Mouse (Mus musculus) CH12.LX (cell line): ENCODE data around the gene Tnfrsf11a. TPM values are rescaled to one million over a fixed set of nuclear protein-coding genes. Genes with fewer than 3 reads are reported as not detected.

Experiments used
- DNase-seq: peaks from one replicate; pipeline ENCODE4 v3.0.0-alpha.2; 2013; ENCODE audit errors: extremely low read depth
- H3K27ac ChIP-seq: 2 replicates; pipeline ENCODE4 v1.5.1; 2012; ENCODE audit warnings: low read depth, mild to moderate bottlenecking, control low read depth, moderate library complexity; ENCODE audit not compliant: insufficient read depth
- H3K27me3 ChIP-seq: replicated peaks from 2 replicates; pipeline ENCODE3; 2012; ENCODE audit warnings: inconsistent platforms
- H3K36me3 ChIP-seq, 2 experiments: replicated peaks in 1 of 2; 2 replicates each; pipeline versions ENCODE3 to v1.6.1; 2012; ENCODE audit warnings: inconsistent platforms in 1 of 2, low read length in 1 of 2, mild to moderate bottlenecking in 1 of 2, mixed read lengths in 1 of 2, moderate library complexity in 1 of 2; ENCODE audit not compliant: control insufficient read depth in 1 of 2, insufficient read depth in 1 of 2
- H3K4me1 ChIP-seq, 2 experiments: 2 replicates each; pipeline ENCODE4 v1.6.1; 2012; ENCODE audit warnings: inconsistent platforms in 1 of 2, moderate library complexity in 1 of 2; ENCODE audit not compliant: insufficient read depth in 2 of 2, control insufficient read depth in 1 of 2
- H3K4me2 ChIP-seq: 2 replicates; pipeline ENCODE4 v1.6.1; 2012; ENCODE audit warnings: low read depth, mild to moderate bottlenecking, control low read depth; ENCODE audit not compliant: poor library complexity, insufficient read depth, severe bottlenecking
- H3K4me3 ChIP-seq, 3 experiments: fragments of 150-350 bp in 1 of 3; sonication (generic) in 1 of 3; replicated peaks in 1 of 3; 2 replicates each; pipeline versions ENCODE3 to v1.5.1; 2011 to 2012; ENCODE audit warnings: low read depth in 2 of 3, low read length in 2 of 3, mild to moderate bottlenecking in 2 of 3, moderate library complexity in 2 of 3, control low read depth in 1 of 3, improper control_type of control experiment in 1 of 3, inconsistent platforms in 1 of 3, mixed read lengths in 1 of 3; ENCODE audit not compliant: poor library complexity in 1 of 3
- H3K79me2 ChIP-seq: replicated peaks from 2 replicates; pipeline ENCODE4 v1.6.1; 2012; ENCODE audit warnings: mild to moderate bottlenecking, moderate library complexity; ENCODE audit not compliant: control insufficient read depth, poor library complexity, insufficient read depth, severe bottlenecking; ENCODE audit errors: extremely low read depth
- H3K9ac ChIP-seq: 2 replicates; pipeline ENCODE4 v1.6.1; 2012; ENCODE audit warnings: low read depth, mild to moderate bottlenecking, control low read depth, moderate library complexity; ENCODE audit not compliant: insufficient read depth
- H3K9me3 ChIP-seq: replicated peaks from 2 replicates; pipeline ENCODE3; 2012; ENCODE audit warnings: low read length, inconsistent platforms, mixed read lengths
- BHLHE40 ChIP-seq: IDR thresholded peaks from 2 replicates; pipeline ENCODE4 v1.6.1; 2011; ENCODE audit warnings: mild to moderate bottlenecking, low read depth, low read length, improper control_type of control experiment
- CHD1 ChIP-seq: IDR thresholded peaks from 2 replicates; pipeline ENCODE4 v1.6.1; 2012; ENCODE audit warnings: low read depth, low read length, improper control_type of control experiment, inconsistent platforms
- E2F4 ChIP-seq: IDR thresholded peaks from 2 replicates; pipeline ENCODE4 v1.6.1; 2011; ENCODE audit warnings: low read depth, low read length, improper control_type of control experiment; ENCODE audit not compliant: insufficient replicate concordance
- EP300 ChIP-seq: IDR thresholded peaks from 2 replicates; pipeline ENCODE4 v1.6.1; 2011; ENCODE audit warnings: low read length, improper control_type of control experiment
- MAX ChIP-seq: IDR thresholded peaks from 2 replicates; pipeline ENCODE4 v1.6.1; 2011; ENCODE audit warnings: low read length, improper control_type of control experiment
- MAZ ChIP-seq: IDR thresholded peaks from 2 replicates; pipeline ENCODE4 v1.6.1; 2012; ENCODE audit warnings: low read depth, mild to moderate bottlenecking, inconsistent platforms, low read length, improper control_type of control experiment, moderate library complexity
- MYC ChIP-seq: IDR thresholded peaks from 2 replicates; pipeline ENCODE4 v1.6.1; 2011; ENCODE audit warnings: low read depth, mild to moderate bottlenecking, improper control_type of control experiment, low read length
- NRF1 ChIP-seq: IDR thresholded peaks from 2 replicates; pipeline ENCODE4 v1.6.1; 2014; ENCODE audit warnings: low read depth, mild to moderate bottlenecking, inconsistent platforms, low read length, improper control_type of control experiment, moderate library complexity
- POLR2AphosphoS2 ChIP-seq: IDR thresholded peaks from 2 replicates; pipeline ENCODE4 v1.6.1; 2011; ENCODE audit warnings: low read depth, low read length, improper control_type of control experiment
- RCOR1 ChIP-seq: conservative IDR thresholded peaks from 2 replicates; pipeline ENCODE4 v1.6.1; 2012; ENCODE audit warnings: low read depth, mild to moderate bottlenecking, inconsistent platforms, low read length, improper control_type of control experiment
- SIN3A ChIP-seq: IDR thresholded peaks from 2 replicates; pipeline ENCODE4 v1.6.1; 2012; ENCODE audit warnings: low read length, improper control_type of control experiment, inconsistent platforms
- TBP ChIP-seq: conservative IDR thresholded peaks from 2 replicates; pipeline ENCODE4 v1.6.1; 2011; ENCODE audit warnings: low read depth, low read length, improper control_type of control experiment
- TCF12 ChIP-seq: IDR thresholded peaks from 2 replicates; pipeline ENCODE4 v1.6.1; 2014; ENCODE audit warnings: low read depth, mild to moderate bottlenecking, inconsistent platforms, low read length, improper control_type of control experiment
- UBTF ChIP-seq: IDR thresholded peaks from 2 replicates; pipeline ENCODE4 v1.6.1; 2012; ENCODE audit warnings: low read depth, mild to moderate bottlenecking, inconsistent platforms, low read length, improper control_type of control experiment, moderate library complexity
- USF1 ChIP-seq: IDR thresholded peaks from 2 replicates; pipeline ENCODE4 v1.6.1; 2014; ENCODE audit warnings: low read depth, mild to moderate bottlenecking, inconsistent platforms, low read length, improper control_type of control experiment
- USF2 ChIP-seq: conservative IDR thresholded peaks from 2 replicates; pipeline ENCODE4 v1.6.1; 2011; ENCODE audit warnings: low read depth, low read length, improper control_type of control experiment
- ZKSCAN1 ChIP-seq: IDR thresholded peaks from 2 replicates; pipeline ENCODE4 v1.6.1; 2012; ENCODE audit warnings: low read depth, inconsistent platforms, low read length, improper control_type of control experiment, borderline replicate concordance
- dilution Hi-C: fragments of 300-500 bp; cut with MboI; formaldehyde crosslinking; loops from 2 replicates; pipeline ENCODE4 v1.14.3; 2020; ENCODE audit warnings: low sequenced_read_pairs; ENCODE audit not compliant: extremely low pct_unique_long_range_greater_than_20kb, extremely low pct_ligation_motif_present
- in situ Hi-C: fragments of 300-500 bp; cut with MboI; formaldehyde crosslinking; loops from 3 replicates; pipeline ENCODE4 v1.14.3; 2019; ENCODE audit warnings: low sequenced_read_pairs, low pct_ligation_motif_present, low pct_unique_long_range_greater_than_20kb, mixed read lengths
- polyA plus RNA-seq: library from polyadenylated mRNA; unstranded; fragments of >175 nt; gene quantifications from 2 replicates; pipeline ENCODE4 v1.2.1, GENCODE M21; 2012; ENCODE audit warnings: low read depth; ENCODE audit not compliant: insufficient read length
- total RNA-seq, 2 experiments: library from RNA; depleted of rRNA; stranded (reverse); fragments of 300-350 nt in 1 of 2; fragments of >200 nt in 1 of 2; gene quantifications; 2 replicates each; pipeline ENCODE4 v1.2.3; 2012 to 2014

Tnfrsf11a gene
- total and polyA plus RNA-seq, 3 experiments = 0.20 to 2.5 (median 0.28) TPM

DNA sequence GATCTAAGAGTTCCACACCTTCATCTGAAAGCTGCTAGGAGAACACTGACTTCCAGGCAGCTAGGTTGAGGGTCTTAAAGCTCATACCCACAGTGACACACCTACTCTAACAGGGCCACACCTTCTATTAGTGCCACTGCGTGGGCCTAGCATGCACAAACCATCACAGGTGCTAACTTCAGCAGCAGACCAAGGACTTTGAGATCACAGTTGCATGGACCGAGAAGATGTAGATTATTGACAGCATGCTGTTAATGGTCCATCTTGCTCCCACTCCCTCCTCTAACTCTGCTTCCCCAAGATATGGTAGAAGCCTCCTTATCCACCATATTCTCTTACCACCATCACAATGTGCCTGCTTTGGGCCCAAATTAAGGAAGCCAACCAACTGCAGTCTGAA lies 79.2 kb downstream of the Tnfrsf11a start:
- TF ChIP-seq USF1 = no peak
- no peak for TF ChIP-seq MYC
- TF ChIP-seq MAZ = no peak
- TF ChIP-seq BHLHE40 = no peak
- no peak for TF ChIP-seq TCF12
- TF ChIP-seq RCOR1 = no peak
- TF ChIP-seq E2F4 = no peak
- no peak for TF ChIP-seq TBP
- no peak for TF ChIP-seq SIN3A
- TF ChIP-seq NRF1 = no peak
- H3K27ac ChIP-seq = no peak overlapping the region
- H3K4me3 ChIP-seq = no peak overlapping the region
- no peaks in the 10 kb centered on the region for H3K79me2 ChIP-seq
- dilution Hi-C loops = no loop called here
- DNase-seq = no peak
- no peak overlapping the region for H3K9ac ChIP-seq
- in situ Hi-C loops = no loop called here
- H3K4me1 ChIP-seq = peaks cover 7 to 12% of the 10 kb centered on the region in 2 experiments
- no peaks in the 10 kb centered on the region for H3K27me3 ChIP-seq
- no peaks in the 10 kb centered on the region for H3K36me3 ChIP-seq
- H3K9me3 ChIP-seq = no peaks in the 10 kb centered on the region
- no peak overlapping the region for H3K4me2 ChIP-seq

DNA sequence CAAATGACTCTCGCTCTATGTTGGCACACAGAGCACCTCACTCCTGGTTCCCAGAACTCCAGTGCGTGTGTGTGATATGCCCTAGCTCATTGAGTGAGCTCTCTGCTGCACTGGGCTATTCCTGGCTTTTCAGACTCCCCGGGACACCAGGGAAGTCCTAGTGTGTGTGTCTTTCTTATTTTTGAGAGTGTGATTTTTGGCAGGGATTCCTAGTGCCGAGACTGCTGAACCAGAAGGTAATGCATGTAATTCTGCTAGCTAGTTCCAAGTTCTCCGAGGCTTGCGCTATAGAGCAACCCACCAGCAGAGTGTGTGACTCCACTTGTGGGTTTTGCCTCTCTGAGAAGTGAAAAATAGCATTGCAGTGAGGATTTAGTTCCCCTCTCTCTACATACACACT lies 96.1 kb downstream of the Tnfrsf11a start:
- H3K9ac ChIP-seq = no peak overlapping the region
- no peaks in the 10 kb centered on the region for H3K9me3 ChIP-seq
- H3K27me3 ChIP-seq = no peaks in the 10 kb centered on the region
- H3K4me1 ChIP-seq = peaks cover 5 to 23% of the 10 kb centered on the region in 2 experiments
- in situ Hi-C loops = no loop called here
- H3K36me3 ChIP-seq = no peaks in the 10 kb centered on the region
- H3K27ac ChIP-seq = no peak overlapping the region
- no peak overlapping the region for H3K4me3 ChIP-seq
- DNase-seq = no peak
- TF ChIP-seq USF2 = no peak
- no peak for TF ChIP-seq EP300
- no peak for TF ChIP-seq ZKSCAN1
- TF ChIP-seq POLR2AphosphoS2 = no peak
- no peak for TF ChIP-seq TBP
- no peak for TF ChIP-seq MAX
- no peak for TF ChIP-seq RCOR1
- no peak for TF ChIP-seq MYC
- no peak for TF ChIP-seq MAZ
- TF ChIP-seq UBTF = no peak
- TF ChIP-seq CHD1 = no peak
- TF ChIP-seq, all 38 proteins: peak for 0
- dilution Hi-C loops = no loop called here
- no peaks in the 10 kb centered on the region for H3K79me2 ChIP-seq
- no peak overlapping the region for H3K4me2 ChIP-seq
